Mouse (Mus musculus): Measurements from ENCODE around the gene Sema4c. TPM values are rescaled to one million over a fixed set of nuclear protein-coding genes. Genes with fewer than 3 reads are reported as not detected.

Gene Sema4c
- 15.4 and 18.1 TPM in 2 replicates for polyA plus RNA-seq (2015; fragmentation: Nextera tagmentation; extraction: Ambion mirVana)

DNA sequence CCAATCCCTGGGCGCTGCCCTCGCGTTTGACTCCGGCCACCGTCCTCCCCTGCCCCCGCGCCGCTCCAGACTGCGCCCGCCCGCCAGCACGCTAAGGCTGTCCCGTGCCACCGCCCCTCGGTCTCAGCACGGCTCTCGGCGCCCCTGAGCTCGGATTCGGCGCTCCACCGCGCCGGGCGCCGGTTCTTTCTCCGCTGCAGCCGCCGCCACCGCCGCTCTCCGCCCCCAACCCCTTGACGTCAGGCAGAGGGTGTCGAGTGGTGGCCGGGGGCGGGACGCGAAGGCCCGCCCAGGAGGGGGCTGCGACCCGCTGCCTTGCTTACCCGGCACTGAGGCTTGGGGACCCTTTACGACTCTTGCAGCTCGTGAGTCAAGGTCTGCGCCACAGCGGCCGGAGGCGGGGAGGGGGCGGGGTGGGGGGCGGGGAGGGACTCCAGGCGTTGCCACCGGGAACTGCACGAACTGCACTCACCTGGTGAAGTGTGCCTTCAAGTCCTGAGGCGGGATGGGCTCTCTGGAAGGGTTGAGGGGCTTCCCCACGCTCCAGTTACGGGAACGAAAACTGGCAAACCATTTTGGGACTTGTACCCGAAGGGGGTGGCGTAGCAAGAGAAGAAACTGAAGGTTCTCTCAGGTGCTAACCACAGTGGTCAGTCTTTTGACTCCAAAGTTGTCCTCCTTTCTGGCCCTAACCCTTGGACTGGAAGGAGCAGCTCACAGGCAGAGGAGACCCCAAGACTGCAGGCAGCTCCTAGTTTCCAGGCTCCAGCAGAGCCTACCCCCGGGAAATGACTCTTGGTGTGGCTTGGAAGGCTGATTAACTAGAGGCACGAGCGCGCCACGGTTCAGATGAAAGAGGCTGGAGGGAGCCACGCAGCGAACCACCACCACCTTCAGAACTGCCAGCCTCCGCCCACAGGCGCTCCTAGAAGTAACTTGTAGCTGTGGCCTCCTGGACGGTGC lies at the start of gene Sema4c:
Gene Sema4c (minus strand): TSS at position 319 of the 963 bp plus-strand sequence.
- Histone ChIP-seq H3K9me3 (no peaks in the 10 kb centered on the region), H3K9ac (peak within 1 kb of the TSS; percentile 87), H3K4me1 (peaks cover 53% of the 10 kb centered on the region), H3K4me3 (peak within 1 kb of the TSS; percentile 94), H3K27me3 (no peaks in the 10 kb centered on the region), H3K36me3 (peaks cover 22% of the 10 kb centered on the region), H3K4me2 (peak within 1 kb of the TSS; percentile 82), H3K27ac (peak within 1 kb of the TSS; percentile 99)
- under 1% methylated on average over 64 of the region's 69 CpGs for WGBS
- peak; percentile 59 for ATAC-seq (ENCODE audit: insufficient number of reproducible peaks, low FRiP score, low TSS enrichment, low read depth)

DNA sequence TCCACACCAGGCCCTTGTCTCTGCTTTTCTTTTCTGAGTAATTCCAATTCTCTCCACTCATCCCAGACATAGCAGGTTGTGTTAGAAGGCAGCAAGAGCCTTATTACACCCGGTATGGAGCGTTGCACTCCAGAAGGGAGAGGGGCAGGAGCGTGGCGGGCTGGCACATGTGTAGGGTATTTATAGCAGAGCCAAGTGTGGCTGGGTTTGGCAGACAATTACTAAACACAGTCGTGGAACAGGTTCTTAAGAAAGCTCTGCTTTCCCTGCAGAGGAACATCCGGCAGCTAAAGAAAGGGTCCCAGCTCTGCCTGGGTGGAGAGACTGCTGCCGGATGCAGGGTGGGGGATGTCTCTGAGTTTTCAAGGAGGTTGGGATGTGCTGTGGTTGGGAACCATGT lies 48.8 kb upstream of the Sema4c start:
- peaks cover 29% of the 10 kb centered on the region for H3K4me1 ChIP-seq
- peak; percentile 46; the same call in 1 of the 2 replicates for ATAC-seq (ENCODE audit: insufficient number of reproducible peaks, low FRiP score, low TSS enrichment, low read depth)
- peak overlapping the region; percentile 58 for H3K27ac ChIP-seq

DNA sequence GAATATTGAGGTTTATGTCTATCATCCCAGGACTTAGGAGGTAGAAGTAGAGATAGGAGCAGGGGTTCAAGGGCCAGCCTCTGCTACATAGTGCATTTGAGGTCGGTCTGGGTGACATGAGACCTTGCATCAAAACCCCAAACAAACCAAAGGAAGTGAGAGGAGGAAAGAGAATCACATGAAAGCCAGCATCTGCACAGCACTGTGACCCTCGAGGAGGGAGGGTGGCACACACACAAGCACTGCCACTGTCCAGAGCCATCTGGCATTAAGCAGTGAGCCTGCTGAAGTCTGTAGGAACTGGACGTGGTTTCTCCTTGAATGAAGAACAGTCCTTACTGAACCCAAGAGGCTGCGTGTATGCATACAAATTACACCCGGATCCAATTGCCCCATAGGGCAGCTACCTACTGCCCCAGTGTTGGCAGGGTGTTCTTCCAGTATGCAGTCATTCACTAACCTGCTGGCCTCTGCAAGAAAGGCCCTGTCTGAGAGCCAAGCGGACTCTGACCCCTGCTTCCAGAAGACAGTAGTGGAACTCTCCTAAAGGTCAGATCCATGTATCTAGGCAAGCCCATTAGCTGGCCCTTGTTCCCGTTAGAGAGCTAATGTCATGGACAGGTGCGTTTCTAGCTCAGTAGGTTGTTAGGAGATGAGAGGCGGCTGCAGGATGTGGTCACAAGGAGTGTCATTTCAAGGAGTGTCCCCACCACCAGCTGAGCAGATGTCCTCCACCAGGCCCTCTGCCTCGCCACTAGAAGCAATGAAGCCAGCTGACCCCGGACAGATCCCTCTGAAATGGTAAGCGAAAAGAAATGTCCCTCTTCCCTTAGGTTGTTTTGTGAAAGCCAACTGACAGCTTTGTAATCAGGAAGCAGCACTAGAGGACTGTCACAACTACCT lies 46.4 kb upstream of the Sema4c start:
- no peak overlapping the region for H3K4me2 ChIP-seq
- no peak overlapping the region for H3K4me3 ChIP-seq
- WGBS = 77% methylated on average over 12 of the region's 12 CpGs
- no peak for ATAC-seq (ENCODE audit: insufficient number of reproducible peaks, low FRiP score, low TSS enrichment, low read depth)
- no peak overlapping the region for H3K9ac ChIP-seq
- no peaks in the 10 kb centered on the region for H3K9me3 ChIP-seq
- no peaks in the 10 kb centered on the region for H3K27me3 ChIP-seq
- peaks cover 21% of the 10 kb centered on the region for H3K4me1 ChIP-seq
- H3K27ac ChIP-seq = peak overlapping the region; percentile 78; the same call in 1 of the 2 replicates
- no peaks in the 10 kb centered on the region for H3K36me3 ChIP-seq

More for the DNA sequence above, 48.8 kb upstream of the Sema4c start:
- 31% methylated on average over 7 of the region's 7 CpGs for WGBS
- Histone ChIP-seq H3K4me3 (no peak overlapping the region), H3K27me3 (no peaks in the 10 kb centered on the region), H3K36me3 (no peaks in the 10 kb centered on the region), H3K9ac (no peak overlapping the region), H3K4me2 (no peak overlapping the region), H3K9me3 (no peaks in the 10 kb centered on the region)

DNA sequence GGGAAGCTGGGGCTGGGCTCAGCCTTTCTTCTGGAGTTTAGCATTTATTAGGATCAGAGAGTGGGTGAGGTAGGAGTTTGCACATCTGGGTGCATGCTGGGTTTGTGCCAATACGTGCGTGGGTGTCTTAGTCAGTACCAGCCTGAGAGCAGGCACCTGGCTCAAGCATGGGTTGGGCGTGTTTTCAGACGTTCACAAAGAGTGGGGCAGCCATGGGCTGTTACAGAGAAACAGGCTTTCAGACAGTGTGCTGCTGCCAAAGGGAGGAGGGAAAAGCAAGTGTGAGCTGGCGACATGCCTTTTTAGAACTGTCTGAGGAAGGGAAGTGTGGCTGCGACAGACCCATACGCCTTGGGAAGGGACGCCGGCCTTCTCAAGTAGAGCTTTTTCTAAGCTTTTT lies 45.2 kb upstream of the Sema4c start:
- ATAC-seq (ENCODE audit: insufficient number of reproducible peaks, low FRiP score, low TSS enrichment, low read depth) = peak; percentile 71
- Histone ChIP-seq H3K9me3 (no peaks in the 10 kb centered on the region), H3K4me3 (no peak overlapping the region), H3K27me3 (no peaks in the 10 kb centered on the region), H3K36me3 (no peaks in the 10 kb centered on the region), H3K4me2 (no peak overlapping the region), H3K27ac (peak overlapping the region; percentile 78), H3K4me1 (peaks cover 21% of the 10 kb centered on the region), H3K9ac (no peak overlapping the region)
- 37% methylated on average over 9 of the region's 9 CpGs for WGBS

DNA sequence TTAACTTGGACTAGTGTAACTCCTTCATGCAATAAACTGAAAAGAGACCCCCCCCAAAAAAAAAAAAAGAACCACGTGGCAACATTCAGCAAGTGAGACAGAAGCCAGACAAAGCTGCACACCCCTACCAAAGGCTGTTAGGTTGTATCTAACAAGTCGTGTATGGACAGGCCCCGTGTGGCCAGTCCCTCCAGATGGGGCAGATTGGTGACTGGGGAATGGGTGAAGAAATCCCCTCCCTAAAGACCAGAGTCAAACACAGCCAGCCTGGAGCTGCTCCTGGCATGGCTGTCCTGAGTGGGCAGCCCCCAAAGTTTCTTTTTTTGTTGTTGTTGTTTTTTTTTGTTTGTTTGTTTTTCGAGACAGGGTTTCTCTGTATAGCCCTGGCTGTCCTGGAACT lies 44.1 kb upstream of the Sema4c start:
- peaks cover 20% of the 10 kb centered on the region for H3K4me1 ChIP-seq
- H3K4me3 ChIP-seq = no peak overlapping the region
- H3K36me3 ChIP-seq = no peaks in the 10 kb centered on the region
- H3K9me3 ChIP-seq = no peaks in the 10 kb centered on the region
- no peak overlapping the region for H3K9ac ChIP-seq
- 48% methylated on average over 4 of the region's 4 CpGs for WGBS
- no peaks in the 10 kb centered on the region for H3K27me3 ChIP-seq
- H3K4me2 ChIP-seq = no peak overlapping the region
- ATAC-seq (ENCODE audit: insufficient number of reproducible peaks, low FRiP score, low TSS enrichment, low read depth) = no peak
- H3K27ac ChIP-seq = no peak overlapping the region

DNA sequence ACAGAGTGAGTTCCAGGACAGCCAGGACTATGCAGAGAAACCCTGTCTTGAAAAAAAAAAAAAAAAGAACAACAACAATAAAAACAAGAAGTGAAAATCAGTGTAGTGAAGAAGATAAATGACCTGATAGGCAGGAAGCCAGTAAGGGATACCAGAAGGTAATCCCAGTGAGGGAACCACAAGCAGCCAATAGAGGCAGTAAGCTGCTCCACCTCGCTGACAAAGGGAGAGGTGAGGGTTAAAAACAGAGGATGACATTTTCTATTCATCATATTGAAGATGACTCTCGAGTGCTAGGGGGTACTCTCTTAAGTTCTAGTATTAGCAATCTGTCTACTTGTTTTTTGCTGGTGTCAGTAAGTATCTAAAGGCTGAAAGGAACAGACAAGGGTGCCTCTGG lies 40.3 kb upstream of the Sema4c start:
- Histone ChIP-seq H3K9me3 (no peaks in the 10 kb centered on the region), H3K4me1 (peaks cover 18% of the 10 kb centered on the region), H3K4me3 (no peak overlapping the region), H3K36me3 (no peaks in the 10 kb centered on the region), H3K9ac (no peak overlapping the region), H3K27me3 (no peaks in the 10 kb centered on the region), H3K27ac (no peak overlapping the region), H3K4me2 (no peak overlapping the region)
- WGBS = 83% methylated on average over 2 of the region's 2 CpGs
- no peak for ATAC-seq (ENCODE audit: insufficient number of reproducible peaks, low FRiP score, low TSS enrichment, low read depth)

DNA sequence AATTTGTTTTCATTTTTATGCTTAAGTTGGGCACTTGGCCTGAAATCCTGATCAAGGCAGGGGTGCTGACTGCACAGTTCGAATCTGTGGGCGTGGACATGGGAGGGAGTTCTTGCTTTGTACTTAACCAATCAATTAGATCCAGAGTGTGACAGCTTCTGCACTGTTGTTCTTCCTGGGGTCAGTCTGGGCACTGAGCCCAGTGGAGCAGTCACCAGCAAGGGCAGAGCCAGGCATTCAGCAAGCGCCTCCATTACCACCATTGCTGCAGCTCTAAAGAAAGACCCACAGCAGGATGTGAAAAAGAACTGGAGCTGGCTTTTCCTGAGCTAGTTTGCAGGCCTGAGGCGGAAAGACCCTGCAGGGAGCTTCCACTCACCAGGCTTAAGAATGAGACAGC lies 38.0 kb upstream of the Sema4c start:
- 39% methylated on average over 4 of the region's 4 CpGs for WGBS
- Histone ChIP-seq H3K36me3 (no peaks in the 10 kb centered on the region), H3K27ac (peak overlapping the region; percentile 35), H3K9me3 (no peaks in the 10 kb centered on the region), H3K4me2 (no peak overlapping the region), H3K4me1 (peaks cover 11% of the 10 kb centered on the region), H3K9ac (no peak overlapping the region), H3K27me3 (no peaks in the 10 kb centered on the region), H3K4me3 (no peak overlapping the region)
- ATAC-seq (ENCODE audit: insufficient number of reproducible peaks, low FRiP score, low TSS enrichment, low read depth) = no peak

DNA sequence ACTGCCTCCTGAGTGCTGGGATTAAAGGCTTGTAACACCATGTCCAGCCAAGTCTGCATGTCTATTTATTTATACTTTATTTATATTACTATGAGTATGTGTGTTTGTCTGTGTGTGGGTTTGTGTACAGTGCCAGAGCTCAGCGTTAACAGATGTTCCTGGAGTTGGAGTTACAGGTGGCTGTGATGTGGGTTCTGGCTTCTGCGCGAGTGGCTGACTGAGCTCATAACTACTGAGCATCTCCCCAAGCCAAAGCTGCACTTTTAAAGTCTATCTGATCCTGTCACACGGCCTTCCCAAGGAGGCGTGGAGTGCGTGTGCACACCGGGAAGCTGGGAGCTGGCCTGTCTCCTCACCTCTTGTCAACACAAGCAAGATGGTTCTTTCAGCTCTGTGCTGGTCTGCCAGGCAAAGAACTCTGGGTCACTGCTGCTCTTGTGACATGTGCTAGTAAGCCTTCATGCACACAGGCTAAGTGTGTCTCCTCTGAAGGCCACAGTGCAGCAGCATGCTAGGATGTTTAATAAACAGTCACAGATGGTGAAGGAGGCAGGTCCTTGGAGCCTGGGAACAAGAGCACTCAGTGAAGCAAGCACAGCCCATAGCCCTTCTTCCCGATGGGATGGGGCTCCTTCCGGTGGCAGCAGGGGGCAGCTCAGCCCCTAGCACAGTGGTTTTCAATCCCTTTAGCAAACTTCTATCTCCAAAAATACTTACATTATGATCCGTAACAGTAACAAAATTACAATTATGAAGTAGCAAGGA lies 37.2 kb upstream of the Sema4c start:
- no peaks in the 10 kb centered on the region for H3K27me3 ChIP-seq
- H3K4me2 ChIP-seq = no peak overlapping the region
- 49% methylated on average over 10 of the region's 10 CpGs for WGBS
- H3K27ac ChIP-seq = peak overlapping the region; percentile 35; the same call in 1 of the 2 replicates
- H3K4me3 ChIP-seq = no peak overlapping the region
- no peak for ATAC-seq (ENCODE audit: insufficient number of reproducible peaks, low FRiP score, low TSS enrichment, low read depth)
- H3K36me3 ChIP-seq = no peaks in the 10 kb centered on the region
- no peaks in the 10 kb centered on the region for H3K9me3 ChIP-seq
- peaks cover 15% of the 10 kb centered on the region for H3K4me1 ChIP-seq
- H3K9ac ChIP-seq = no peak overlapping the region

DNA sequence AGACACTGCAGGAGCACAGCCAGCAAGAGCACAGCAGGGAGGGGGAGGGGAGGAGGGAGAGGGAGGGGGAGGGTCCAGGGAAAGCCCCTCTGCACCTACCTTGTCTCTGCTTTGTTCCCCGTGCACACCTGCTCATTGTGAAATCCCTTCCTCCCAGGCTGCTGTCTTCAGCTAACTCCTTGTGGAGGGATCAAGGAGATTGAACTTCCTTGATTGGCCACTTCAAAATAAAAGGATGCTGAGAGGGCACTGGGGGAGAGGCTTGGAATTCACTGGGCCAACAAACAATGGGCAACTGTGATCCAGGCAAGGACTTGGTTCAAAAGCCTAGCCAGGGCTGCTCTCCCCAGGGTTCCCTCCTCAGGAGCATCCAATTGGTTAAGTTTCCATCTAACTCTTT lies 35.0 kb upstream of the Sema4c start:
- Histone ChIP-seq H3K4me1 (peaks cover 37% of the 10 kb centered on the region), H3K9me3 (no peaks in the 10 kb centered on the region), H3K9ac (no peak overlapping the region), H3K36me3 (no peaks in the 10 kb centered on the region), H3K4me3 (no peak overlapping the region), H3K27me3 (no peaks in the 10 kb centered on the region), H3K27ac (no peak overlapping the region), H3K4me2 (no peak overlapping the region)
- ATAC-seq (ENCODE audit: insufficient number of reproducible peaks, low FRiP score, low TSS enrichment, low read depth) = no peak
- 17% methylated on average over 1 of the region's 1 CpGs for WGBS

DNA sequence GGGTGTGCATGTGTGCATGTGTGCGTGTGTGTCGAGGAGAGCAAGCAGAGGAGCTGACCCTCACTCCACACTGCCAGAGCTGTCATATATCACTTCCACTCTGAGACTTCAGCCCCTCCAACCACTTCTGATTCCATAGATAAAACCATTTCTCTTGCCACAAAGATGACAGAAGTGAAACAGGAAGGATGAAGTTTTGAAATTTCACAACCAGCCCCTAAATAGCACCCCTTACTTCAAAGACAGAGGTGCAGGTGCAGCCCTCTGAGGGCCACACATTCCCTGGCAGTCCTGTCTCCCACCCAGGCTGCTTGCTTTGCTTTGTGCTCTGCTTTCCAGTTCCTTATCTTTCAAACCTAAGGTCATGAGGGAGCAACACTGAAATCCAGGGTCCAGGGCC lies 33.3 kb upstream of the Sema4c start:
- Histone ChIP-seq H3K4me1 (peaks cover 46% of the 10 kb centered on the region), H3K4me2 (no peak overlapping the region), H3K36me3 (no peaks in the 10 kb centered on the region), H3K9ac (no peak overlapping the region), H3K27ac (no peak overlapping the region), H3K9me3 (no peaks in the 10 kb centered on the region), H3K27me3 (no peaks in the 10 kb centered on the region), H3K4me3 (no peak overlapping the region)
- 79% methylated on average over 2 of the region's 2 CpGs for whole genome bisulfite sequencing
- no peak for ATAC-seq (ENCODE audit: insufficient number of reproducible peaks, low FRiP score, low TSS enrichment, low read depth)

DNA sequence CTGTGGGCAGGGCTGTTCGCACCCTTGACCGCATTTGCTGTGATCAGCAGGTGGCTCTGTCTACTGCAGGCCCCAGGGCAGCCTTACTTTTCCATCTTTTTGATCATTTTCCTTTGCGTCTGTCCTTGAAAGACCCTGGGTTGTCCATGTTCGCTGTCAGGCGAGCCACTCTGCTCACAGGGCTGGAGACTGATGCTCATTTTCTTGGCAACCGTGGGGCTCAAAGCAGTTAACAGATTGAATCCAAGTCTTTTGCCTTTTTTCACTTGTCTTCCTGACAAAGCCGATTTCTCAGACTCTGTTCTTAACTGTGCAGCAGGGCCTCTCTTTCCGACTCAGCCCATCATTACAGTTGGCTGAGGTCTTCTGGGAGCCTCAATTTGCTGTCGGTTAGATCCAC lies 32.5 kb upstream of the Sema4c start:
- H3K4me1 ChIP-seq = peaks cover 42% of the 10 kb centered on the region
- 64% methylated on average over 9 of the region's 9 CpGs for WGBS
- no peak for ATAC-seq (ENCODE audit: insufficient number of reproducible peaks, low FRiP score, low TSS enrichment, low read depth)
- H3K9me3 ChIP-seq = no peaks in the 10 kb centered on the region
- H3K4me3 ChIP-seq = no peak overlapping the region
- H3K36me3 ChIP-seq = no peaks in the 10 kb centered on the region
- H3K4me2 ChIP-seq = no peak overlapping the region
- H3K9ac ChIP-seq = no peak overlapping the region
- no peak overlapping the region; the same call in 1 of the 2 replicates for H3K27ac ChIP-seq
- H3K27me3 ChIP-seq = no peaks in the 10 kb centered on the region
